Mouse (Mus musculus): ENCODE results near the gene Trim44. TPM values are rescaled to one million over a fixed set of nuclear protein-coding genes. Genes with fewer than 3 reads are reported as not detected.

Gene Trim44
- polyA plus RNA-seq, 1 experiment from 2014 or later: 69.4 TPM

DNA sequence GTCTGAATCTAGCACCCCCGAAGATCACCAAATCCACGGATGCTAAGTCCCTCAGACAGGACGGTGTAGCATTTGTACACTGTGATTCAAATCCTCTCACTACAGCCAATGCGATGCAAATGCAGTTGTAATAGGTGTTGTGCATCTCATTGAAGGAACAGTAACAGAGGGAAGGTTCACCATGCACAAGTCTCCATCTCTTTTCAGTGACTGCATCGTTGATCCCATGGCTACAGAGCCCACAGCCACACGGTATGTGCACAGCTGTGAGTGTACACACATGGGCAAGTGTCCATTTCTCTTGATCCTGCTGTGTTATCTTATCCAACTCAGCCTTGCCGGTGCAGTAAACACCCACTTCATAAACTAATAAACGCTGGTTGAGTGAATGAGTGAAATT is 148.9 kb downstream of the Trim44 start:
- peak overlapping the region; percentile 42 for H3K4me2 ChIP-seq

DNA sequence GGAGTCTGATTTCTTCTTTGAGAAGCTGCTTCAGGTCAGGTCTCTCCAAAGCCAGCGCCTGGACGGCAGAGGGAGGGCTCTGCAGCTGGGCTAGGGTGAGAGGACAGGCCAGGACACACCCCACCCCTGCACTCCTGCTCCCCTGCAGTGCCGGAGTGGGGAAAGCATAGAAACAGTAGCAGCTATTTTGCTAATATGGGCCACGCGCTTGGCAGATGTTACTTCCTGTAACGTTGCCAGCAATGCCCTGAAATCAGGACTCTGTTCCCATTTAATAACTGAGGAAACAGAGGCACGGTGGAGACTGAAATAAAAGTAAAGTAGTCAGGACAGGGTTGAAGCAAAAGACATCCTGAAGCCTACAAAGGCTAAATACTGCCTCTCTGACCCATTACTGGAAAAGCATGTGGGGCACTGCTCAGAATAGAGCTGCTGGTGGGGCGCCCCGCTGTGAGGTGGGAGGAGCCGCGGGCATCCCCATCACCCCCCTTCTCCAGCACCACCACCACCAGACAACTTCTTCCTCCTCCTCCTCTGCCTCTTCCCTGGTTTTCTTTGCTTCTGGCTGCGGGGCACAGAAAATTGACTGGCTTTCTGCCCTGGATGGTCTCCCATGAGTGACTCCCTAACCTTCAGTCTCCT is 149.5 kb downstream of the Trim44 start:
- H3K4me2 ChIP-seq: peak overlapping the region; percentile 27
- H3K4me3 ChIP-seq: no peak overlapping the region
- no peak overlapping the region for H3K9ac ChIP-seq
- H3K27ac ChIP-seq: no peak overlapping the region
- ATAC-seq (replicated peaks): peak; percentile 50
- H3K9me3 ChIP-seq: no peaks in the 10 kb centered on the region
- no peaks in the 10 kb centered on the region for H3K27me3 ChIP-seq (replicated peaks)
- no peaks in the 10 kb centered on the region for H3K36me3 ChIP-seq (replicated peaks)
- WGBS: 6% methylated on average over 12 of the region's 12 CpGs
- peaks cover 21% of the 10 kb centered on the region for H3K4me1 ChIP-seq

More for the DNA sequence above, 148.9 kb downstream of the Trim44 start:
- peaks cover 21% of the 10 kb centered on the region for H3K4me1 ChIP-seq
- H3K9me3 ChIP-seq: no peaks in the 10 kb centered on the region
- peak; percentile 44 for ATAC-seq (replicated peaks)
- H3K4me3 ChIP-seq: no peak overlapping the region
- H3K27me3 ChIP-seq (replicated peaks): no peaks in the 10 kb centered on the region
- 28% methylated on average over 8 of the region's 8 CpGs for WGBS
- H3K27ac ChIP-seq: no peak overlapping the region
- H3K9ac ChIP-seq: no peak overlapping the region
- H3K36me3 ChIP-seq (replicated peaks): no peaks in the 10 kb centered on the region

DNA sequence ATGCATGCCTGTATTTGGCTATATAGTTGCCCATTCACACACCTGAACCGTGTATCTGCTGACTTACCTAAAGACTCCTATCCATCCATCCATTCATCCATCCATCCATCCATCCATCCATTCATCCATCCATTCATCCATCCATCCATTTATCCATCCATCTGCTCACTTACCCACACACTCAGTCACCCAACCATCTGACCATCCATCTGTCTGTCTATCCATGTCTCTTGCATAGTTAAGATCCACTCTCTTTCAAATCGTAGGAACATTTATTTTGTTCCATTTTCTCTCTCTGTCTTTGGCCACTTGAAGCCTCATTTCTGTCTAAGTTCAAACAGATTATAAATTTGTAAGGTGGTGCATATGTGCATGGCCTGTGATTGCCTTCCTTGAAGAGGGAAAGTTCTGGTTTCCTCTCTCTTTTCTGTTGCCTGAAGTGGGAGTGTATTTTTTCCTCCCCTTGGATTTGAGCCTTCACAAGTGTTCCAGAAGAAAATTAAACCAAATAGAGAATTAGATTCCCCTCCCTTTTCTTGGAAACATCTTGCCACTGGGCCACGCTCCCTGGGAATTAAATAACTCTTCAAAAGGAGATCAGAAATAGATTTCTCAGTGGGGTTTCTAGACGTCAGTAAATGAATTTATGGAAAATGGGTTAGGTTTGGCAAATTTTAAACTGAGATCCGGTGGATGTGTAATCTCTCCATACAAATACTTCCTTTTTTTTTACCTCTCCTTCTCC is 150.9 kb downstream of the Trim44 start:
- ATAC-seq (replicated peaks): no peak
- no peak overlapping the region for H3K4me3 ChIP-seq
- no peak overlapping the region for H3K27ac ChIP-seq
- 75% methylated on average over 5 of the region's 5 CpGs for WGBS
- H3K36me3 ChIP-seq (replicated peaks): no peaks in the 10 kb centered on the region
- H3K9ac ChIP-seq: no peak overlapping the region
- H3K9me3 ChIP-seq: no peaks in the 10 kb centered on the region
- no peak overlapping the region for H3K4me2 ChIP-seq
- peaks cover 21% of the 10 kb centered on the region for H3K4me1 ChIP-seq
- H3K27me3 ChIP-seq (replicated peaks): no peaks in the 10 kb centered on the region

DNA sequence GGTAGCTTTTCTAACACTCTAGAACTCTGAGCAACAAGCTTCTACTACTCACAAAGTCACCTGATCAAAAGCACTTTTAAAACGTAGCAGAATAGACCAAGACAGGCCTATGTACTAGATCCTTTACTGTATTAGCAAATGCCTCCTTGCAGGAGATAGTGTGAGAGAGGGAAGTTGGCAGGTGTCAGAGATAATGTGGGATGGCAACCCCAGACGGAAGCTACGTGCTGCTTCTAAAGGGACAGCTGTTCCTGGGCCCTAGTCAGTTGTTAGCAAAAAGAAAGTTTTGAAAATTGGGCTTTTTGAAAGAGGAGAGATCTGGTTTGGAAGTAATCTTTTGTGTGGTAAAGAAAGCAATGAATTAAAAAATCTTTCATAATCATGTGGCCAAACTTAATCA is 151.5 kb downstream of the Trim44 start:
- Histone ChIP-seq H3K4me2 (no peak overlapping the region), H3K9ac (no peak overlapping the region), H3K4me3 (no peak overlapping the region), H3K9me3 (no peaks in the 10 kb centered on the region), H3K4me1 (peaks cover 21% of the 10 kb centered on the region), H3K36me3 (replicated peaks) (no peaks in the 10 kb centered on the region), H3K27ac (no peak overlapping the region), H3K27me3 (replicated peaks) (no peaks in the 10 kb centered on the region)
- no peak for ATAC-seq (replicated peaks)
- WGBS: 71% methylated on average over 3 of the region's 3 CpGs

DNA sequence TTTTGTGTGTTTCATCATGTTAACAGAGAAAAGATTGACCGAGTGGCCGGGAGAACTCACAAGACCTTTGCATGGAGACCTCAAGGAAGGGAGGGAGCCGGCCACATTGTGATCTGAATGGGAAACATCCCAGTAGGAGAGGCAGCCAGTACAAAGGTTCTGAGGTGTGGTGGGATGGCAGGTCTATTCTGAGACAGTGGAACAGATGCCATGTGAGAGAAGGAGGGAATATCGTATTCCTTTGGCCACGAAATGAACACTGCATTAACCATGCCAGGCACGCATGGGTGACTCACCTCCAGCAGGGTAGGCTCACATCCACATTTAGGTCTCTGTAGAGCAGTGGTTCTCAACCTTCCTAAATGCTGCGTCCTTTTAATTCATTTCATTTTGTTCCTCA is 154.4 kb downstream of the Trim44 start:
- Histone ChIP-seq H3K9me3 (no peaks in the 10 kb centered on the region), H3K27me3 (replicated peaks) (no peaks in the 10 kb centered on the region), H3K36me3 (replicated peaks) (no peaks in the 10 kb centered on the region), H3K9ac (no peak overlapping the region), H3K27ac (no peak overlapping the region), H3K4me2 (no peak overlapping the region), H3K4me1 (peaks cover 9% of the 10 kb centered on the region), H3K4me3 (no peak overlapping the region)
- WGBS: 89% methylated on average over 7 of the region's 7 CpGs
- no peak for ATAC-seq (replicated peaks)

DNA sequence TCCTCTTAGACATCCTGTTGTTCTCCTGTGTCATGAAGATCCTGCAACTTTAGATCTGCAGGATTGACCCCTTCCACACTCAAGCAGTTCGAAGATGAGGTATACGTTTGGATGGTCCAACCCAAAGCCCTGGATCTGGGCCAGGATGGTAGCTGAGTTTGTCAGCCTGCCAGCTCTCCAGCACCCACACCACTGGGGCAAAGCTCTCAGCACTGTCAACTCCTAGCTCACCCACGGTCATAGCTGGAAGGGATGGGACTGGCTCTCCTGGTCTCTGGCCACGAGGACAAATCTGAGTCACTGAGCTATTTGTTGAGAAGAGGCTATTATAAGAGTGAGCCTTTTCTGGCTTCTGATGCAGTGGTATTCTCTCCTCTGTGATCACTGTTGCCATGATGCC is 155.0 kb downstream of the Trim44 start:
- no peak for ATAC-seq (replicated peaks)
- WGBS: 72% methylated on average over 4 of the region's 4 CpGs
- no peak overlapping the region for H3K9ac ChIP-seq
- H3K27ac ChIP-seq: no peak overlapping the region
- H3K9me3 ChIP-seq: no peaks in the 10 kb centered on the region
- no peak overlapping the region for H3K4me2 ChIP-seq
- H3K27me3 ChIP-seq (replicated peaks): no peaks in the 10 kb centered on the region
- H3K4me3 ChIP-seq: no peak overlapping the region
- H3K4me1 ChIP-seq: peaks cover 4% of the 10 kb centered on the region
- no peaks in the 10 kb centered on the region for H3K36me3 ChIP-seq (replicated peaks)

Other genes with a start within 250 kb of the Trim44 start
- gene Ldlrad3, start 221.4 kb downstream of the Trim44 start, polyA plus RNA-seq (2015; fragmentation: Nextera tagmentation; extraction: Ambion mirVana): 29.6 and 31.2 TPM in 2 replicates
- 35.5 and 37.9 TPM in 2 replicates for gene Fjx1, start 44.7 kb upstream of the Trim44 start, polyA plus RNA-seq (2015; fragmentation: Nextera tagmentation; extraction: Ambion mirVana)
- gene Pamr1, start 142.2 kb upstream of the Trim44 start, polyA plus RNA-seq (2015; fragmentation: Nextera tagmentation; extraction: Ambion mirVana): 6.6 and 7.2 TPM in 2 replicates

Measured in midbrain, embryonic 15.5 days (tissue).